Mouse (Mus musculus) kidney, postnatal 36 days (tissue): ENCODE results near the gene Pold2.

Source experiments
- DNase-seq, 2 experiments: peaks; one replicate each; pipeline ENCODE4 v3.0.0; 2021 to 2022; ENCODE audit warnings: mixed read lengths in 2 of 2

Pold2 gene

GRCm38 (mm10) chr11:5877921-5878526 is at the start of gene Pold2:
Gene Pold2, minus strand, starts transcription at chr11:5878292.
- peak; percentile 99 for DNase-seq

GRCm38 (mm10) chr11:5926696-5927220 is 48.7 kb upstream of the Pold2 start:
- DNase-seq = no peak

GRCm38 (mm10) chr11:5924699-5925098 is 46.6 kb upstream of the Pold2 start:
- no peak for DNase-seq

GRCm38 (mm10) chr11:5920323-5920960 is 42.4 kb upstream of the Pold2 start:
- DNase-seq = peak in 1 of 2 experiments; percentile 44

- DNase-seq = no peak
Measured at GRCm38 (mm10) chr11:5919606-5920005, 41.5 kb upstream of the Pold2 start.

- DNase-seq = no peak
Measured at GRCm38 (mm10) chr11:5918111-5918510, 40.0 kb upstream of the Pold2 start.

GRCm38 (mm10) chr11:5916178-5916548 is 38.1 kb upstream of the Pold2 start:
- DNase-seq = no peak

- no peak for DNase-seq
Measured at GRCm38 (mm10) chr11:5915429-5916177, 37.5 kb upstream of the Pold2 start.

- no peak for DNase-seq
Measured at GRCm38 (mm10) chr11:5914940-5915339, 36.8 kb upstream of the Pold2 start.

GRCm38 (mm10) chr11:5913936-5914335 is 35.8 kb upstream of the Pold2 start:
- DNase-seq = no peak

GRCm38 (mm10) chr11:5913256-5913655 is 35.2 kb upstream of the Pold2 start:
- peak in 1 of 2 experiments; percentile 20 for DNase-seq

- DNase-seq = peak; percentile 38 to 79
Measured at GRCm38 (mm10) chr11:5912635-5913034, 34.5 kb upstream of the Pold2 start.

- no peak for DNase-seq
Measured at GRCm38 (mm10) chr11:5908642-5909041, 30.6 kb upstream of the Pold2 start.

GRCm38 (mm10) chr11:5907096-5907495 is 29.0 kb upstream of the Pold2 start:
- no peak for DNase-seq

- DNase-seq = no peak
Measured at GRCm38 (mm10) chr11:5905778-5906518, 27.9 kb upstream of the Pold2 start.

GRCm38 (mm10) chr11:5904871-5905270 is 26.8 kb upstream of the Pold2 start:
- no peak for DNase-seq

- DNase-seq = no peak
Measured at GRCm38 (mm10) chr11:5904357-5904756, 26.3 kb upstream of the Pold2 start.

- DNase-seq = no peak
Measured at GRCm38 (mm10) chr11:5903844-5904243, 25.8 kb upstream of the Pold2 start.

GRCm38 (mm10) chr11:5902390-5902789 is 24.3 kb upstream of the Pold2 start:
- no peak for DNase-seq

- peak; percentile 21 to 45 for DNase-seq
Measured at GRCm38 (mm10) chr11:5901950-5902349, 23.9 kb upstream of the Pold2 start.

GRCm38 (mm10) chr11:5901320-5901719 is 23.2 kb upstream of the Pold2 start:
- DNase-seq = no peak

GRCm38 (mm10) chr11:5899286-5899685 is 21.2 kb upstream of the Pold2 start:
- DNase-seq = no peak

- no peak for DNase-seq
Measured at GRCm38 (mm10) chr11:5898531-5898930, 20.4 kb upstream of the Pold2 start, which contains the start of gene Myl7. Gene Myl7, minus strand, starts transcription at chr11:5898782.
